Mouse (Mus musculus) ES-Bruce4 (cell line): ENCODE data around the gene Mfap4. TPM values are rescaled to one million over a fixed set of nuclear protein-coding genes. Genes with fewer than 3 reads are reported as not detected.

Experiments used
- H3K27ac ChIP-seq: 2 replicates; pipeline ENCODE4 v1.5.1; 2012; ENCODE audit warnings: low read length, inconsistent platforms; ENCODE audit not compliant: insufficient read depth
- H3K27me3 ChIP-seq: 2 replicates; pipeline ENCODE4 v1.6.1; 2012; ENCODE audit warnings: mild to moderate bottlenecking, low read length, inconsistent platforms; ENCODE audit not compliant: control insufficient read depth, poor library complexity, insufficient read depth, severe bottlenecking
- H3K36me3 ChIP-seq: 2 replicates; pipeline ENCODE4 v1.6.1; 2012; ENCODE audit warnings: inconsistent platforms, mild to moderate bottlenecking, low read length, moderate library complexity; ENCODE audit not compliant: control insufficient read depth, poor library complexity, insufficient read depth, severe bottlenecking
- H3K4me1 ChIP-seq: one replicate; pipeline ENCODE4 v1.8.1; 2011; ENCODE audit warnings: low read length; ENCODE audit not compliant: control insufficient read depth, insufficient read depth
- H3K4me3 ChIP-seq: 2 replicates; pipeline ENCODE4 v1.5.1; 2011; ENCODE audit warnings: low read depth, mild to moderate bottlenecking, low read length
- H3K9ac ChIP-seq: 2 replicates; pipeline ENCODE4 v1.6.1; 2012; ENCODE audit warnings: low read depth, mild to moderate bottlenecking, inconsistent platforms; ENCODE audit not compliant: poor library complexity, severe bottlenecking
- H3K9me3 ChIP-seq: replicated peaks from 2 replicates; pipeline ENCODE4 v1.6.1; 2012; ENCODE audit warnings: mild to moderate bottlenecking, low read length, inconsistent platforms; ENCODE audit not compliant: control insufficient read depth, poor library complexity, insufficient read depth, severe bottlenecking
- CTCF ChIP-seq: IDR thresholded peaks from one replicate; pipeline ENCODE4 v1.8.1; 2011; ENCODE audit warnings: low read depth, low read length
- EP300 ChIP-seq: IDR thresholded peaks from 2 replicates; pipeline ENCODE4 v1.6.1; 2011; ENCODE audit warnings: low read depth, low read length; ENCODE audit not compliant: insufficient read depth
- POLR2A ChIP-seq: IDR thresholded peaks from one replicate; pipeline ENCODE4 v1.8.1; 2011; ENCODE audit warnings: low read length; ENCODE audit not compliant: insufficient read depth
- polyA plus RNA-seq: library from polyadenylated mRNA; stranded (reverse); fragments of >200 nt; gene quantifications from 2 replicates; pipeline ENCODE4 v1.2.4, GENCODE M21; 2011; ENCODE audit warnings: low read depth; ENCODE audit not compliant: missing spikeins, insufficient read depth, insufficient read length

The Mfap4 gene
- polyA plus RNA-seq, 1 experiment: 1.3 TPM

DNA sequence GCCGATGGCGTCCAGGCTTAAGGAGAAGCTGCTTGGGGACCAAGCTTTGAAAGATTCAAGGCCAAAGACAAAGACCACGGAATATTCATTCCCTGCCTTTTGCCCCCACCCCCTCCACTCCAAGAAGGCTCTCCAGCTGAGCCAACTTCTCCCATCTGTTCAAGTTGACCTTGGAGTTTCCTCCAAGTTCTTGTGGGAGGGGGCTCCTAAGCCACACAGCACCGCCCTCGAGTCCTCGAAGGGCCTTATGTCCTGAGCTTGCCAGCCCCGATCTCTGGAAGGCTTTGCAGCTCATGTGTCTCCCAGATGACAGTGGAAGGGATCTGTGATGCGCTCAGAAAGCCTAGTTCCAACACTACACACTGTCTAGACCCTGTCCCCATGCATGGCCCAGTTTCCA lies 37.9 kb upstream of the Mfap4 start:
- Histone ChIP-seq H3K4me1 (peaks cover 3% of the 10 kb centered on the region), H3K9ac (no peak overlapping the region), H3K4me3 (no peak overlapping the region), H3K27ac (no peak overlapping the region), H3K36me3 (no peaks in the 10 kb centered on the region), H3K9me3 (no peaks in the 10 kb centered on the region), H3K27me3 (no peaks in the 10 kb centered on the region)
- no peak for TF ChIP-seq CTCF
- no peak for TF ChIP-seq EP300
- no peak for TF ChIP-seq POLR2A

DNA sequence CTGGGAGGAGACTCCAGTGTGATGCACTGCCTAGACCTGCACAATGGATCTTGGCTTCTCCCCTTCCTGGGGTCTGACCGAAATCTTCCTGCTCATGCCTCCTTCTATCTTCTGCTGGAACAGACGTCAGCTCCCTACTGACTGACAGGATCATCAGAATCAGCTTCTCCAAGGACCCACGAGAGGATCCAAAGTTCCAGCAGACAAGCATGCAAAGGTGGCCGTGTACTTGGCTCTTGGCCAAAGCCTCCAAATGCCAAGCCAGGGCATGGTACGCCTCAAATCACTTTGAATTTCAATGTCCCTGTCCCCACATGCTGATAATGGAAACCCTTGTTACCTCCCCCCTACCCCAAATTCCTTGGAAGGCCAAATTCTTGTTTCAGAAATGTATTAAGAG lies 37.2 kb upstream of the Mfap4 start:
- no peak overlapping the region for H3K27ac ChIP-seq
- no peaks in the 10 kb centered on the region for H3K36me3 ChIP-seq
- no peaks in the 10 kb centered on the region for H3K9me3 ChIP-seq
- H3K4me1 ChIP-seq: peaks cover 3% of the 10 kb centered on the region
- no peak overlapping the region for H3K4me3 ChIP-seq
- TF ChIP-seq CTCF: no peak
- TF ChIP-seq POLR2A: no peak
- TF ChIP-seq EP300: no peak
- H3K27me3 ChIP-seq: no peaks in the 10 kb centered on the region
- H3K9ac ChIP-seq: no peak overlapping the region

DNA sequence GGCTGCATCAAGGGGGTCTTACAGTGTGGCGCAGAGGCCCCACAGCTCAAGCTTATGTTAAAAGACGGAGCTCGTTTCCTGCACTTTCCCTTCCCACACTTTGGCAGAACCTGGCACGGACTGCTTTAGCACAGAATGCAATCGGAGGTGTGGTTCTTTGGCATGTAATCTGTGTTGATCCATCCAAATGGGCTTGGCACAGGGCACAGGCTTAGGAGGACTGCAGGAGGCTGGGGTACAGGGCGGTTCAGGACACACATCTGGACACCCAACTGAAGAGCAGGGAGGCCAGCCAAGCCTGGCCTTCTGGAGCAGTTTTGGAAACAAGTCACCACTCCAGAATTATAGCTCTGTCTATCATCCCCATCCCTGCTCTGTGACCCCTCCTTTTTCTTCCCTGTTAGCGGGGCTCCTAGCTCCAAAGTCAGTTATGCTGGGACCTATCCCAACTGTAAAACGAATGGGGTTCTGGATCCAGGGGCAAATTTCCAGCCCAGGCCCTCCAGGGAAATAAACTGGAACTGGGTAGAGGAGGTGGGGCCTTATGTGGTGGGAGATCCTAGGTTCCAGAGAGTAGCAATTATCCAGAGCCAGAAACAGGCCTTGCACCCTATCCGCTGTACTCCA lies 36.5 kb upstream of the Mfap4 start:
- Histone ChIP-seq H3K9ac (no peak overlapping the region), H3K4me1 (peaks cover 3% of the 10 kb centered on the region), H3K36me3 (no peaks in the 10 kb centered on the region), H3K4me3 (no peak overlapping the region), H3K9me3 (no peaks in the 10 kb centered on the region), H3K27ac (no peak overlapping the region), H3K27me3 (no peaks in the 10 kb centered on the region)
- TF ChIP-seq CTCF: no peak
- TF ChIP-seq EP300: no peak
- TF ChIP-seq POLR2A: no peak

DNA sequence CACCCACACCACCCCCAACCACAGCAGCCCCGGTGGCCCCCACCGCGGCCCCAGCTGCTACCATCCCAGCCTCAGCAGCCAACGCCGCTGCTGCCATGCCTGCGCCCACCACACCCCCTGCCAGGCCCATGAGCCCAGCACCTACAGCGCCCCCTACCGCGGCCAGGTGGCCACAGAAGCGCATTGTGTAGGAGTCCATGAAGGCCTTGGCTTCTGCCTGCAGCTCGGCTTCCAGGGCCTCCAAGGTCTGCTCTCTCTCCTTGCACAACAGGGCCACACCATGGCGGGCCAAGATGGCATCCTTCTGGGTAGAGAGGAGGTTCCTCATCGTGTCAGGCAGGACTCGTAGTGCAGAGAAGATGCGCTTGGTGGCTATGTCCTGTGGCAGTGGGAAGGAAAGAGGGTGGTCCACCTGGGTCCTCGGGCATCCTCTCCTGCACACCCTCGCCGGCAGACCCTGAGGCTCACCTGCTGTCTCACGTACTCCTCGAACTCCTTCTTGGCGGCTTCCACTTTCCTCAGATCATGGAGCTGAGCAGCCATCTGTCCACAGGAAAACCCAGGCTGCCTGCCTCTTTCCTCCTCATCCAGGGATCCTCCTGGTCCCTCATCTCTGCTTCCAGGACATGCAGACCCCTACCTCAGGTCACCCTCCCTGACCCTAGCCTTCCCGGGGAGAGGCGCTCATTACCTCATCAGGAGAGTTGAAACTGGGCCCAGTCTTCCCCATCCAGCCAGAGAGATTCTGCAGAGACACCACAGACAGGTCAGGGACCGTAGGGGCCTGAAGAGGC lies 35.5 kb upstream of the Mfap4 start:
- Histone ChIP-seq H3K27me3 (no peaks in the 10 kb centered on the region), H3K4me1 (peaks cover 3% of the 10 kb centered on the region), H3K36me3 (no peaks in the 10 kb centered on the region), H3K9me3 (no peaks in the 10 kb centered on the region), H3K9ac (no peak overlapping the region), H3K4me3 (no peak overlapping the region), H3K27ac (no peak overlapping the region)
- no peak for TF ChIP-seq EP300
- no peak for TF ChIP-seq POLR2A
- TF ChIP-seq CTCF: peak; percentile 69

DNA sequence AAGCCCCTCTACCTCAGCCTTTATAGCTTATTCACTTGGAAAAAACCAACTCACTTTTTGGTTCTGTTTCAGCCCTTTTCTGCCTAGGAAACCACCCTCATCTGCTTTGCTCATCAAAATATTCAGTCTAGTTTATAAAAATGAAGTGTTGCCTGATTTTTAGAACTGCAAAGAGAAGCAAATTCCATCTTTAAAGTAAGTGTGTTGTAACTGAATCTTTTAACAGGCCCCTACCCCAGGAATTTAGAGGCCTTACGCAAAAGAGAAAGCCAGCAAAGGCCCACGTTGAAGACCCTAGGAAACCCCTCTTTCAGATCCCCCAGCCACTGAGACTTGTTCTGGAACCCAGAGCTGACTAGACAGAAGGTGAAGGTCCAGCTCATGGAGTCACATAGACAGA lies 21.2 kb upstream of the Mfap4 start:
- no peak overlapping the region for H3K4me3 ChIP-seq
- no peaks in the 10 kb centered on the region; the same call in 1 of the 2 replicates for H3K9me3 ChIP-seq
- no peaks in the 10 kb centered on the region for H3K36me3 ChIP-seq
- no peaks in the 10 kb centered on the region for H3K4me1 ChIP-seq
- H3K27ac ChIP-seq: no peak overlapping the region
- no peak for TF ChIP-seq EP300
- no peak for TF ChIP-seq POLR2A
- no peak for TF ChIP-seq CTCF
- H3K27me3 ChIP-seq: no peaks in the 10 kb centered on the region
- H3K9ac ChIP-seq: no peak overlapping the region

DNA sequence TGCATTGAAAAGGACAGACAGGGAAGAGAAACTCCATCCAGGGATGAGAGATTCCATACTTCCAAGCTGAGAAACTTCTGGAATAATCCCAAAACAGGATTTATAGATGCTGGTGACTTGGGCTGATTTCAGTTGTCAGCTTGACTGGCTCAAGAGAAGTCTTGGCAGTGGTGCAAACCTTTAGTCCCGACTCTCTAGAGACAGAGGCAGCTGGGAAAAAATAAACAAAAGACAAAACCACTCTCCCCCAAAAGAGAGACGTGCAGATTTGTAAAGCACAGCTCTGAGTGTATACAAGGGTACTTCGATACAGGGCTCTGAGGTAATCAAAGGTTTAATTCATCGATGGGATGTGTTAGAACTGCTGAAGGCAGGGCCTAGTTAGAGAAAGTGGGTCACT lies 19.8 kb upstream of the Mfap4 start:
- TF ChIP-seq EP300: no peak
- no peak for TF ChIP-seq CTCF
- TF ChIP-seq POLR2A: no peak
- Histone ChIP-seq H3K4me3 (no peak overlapping the region), H3K27me3 (no peaks in the 10 kb centered on the region), H3K9ac (no peak overlapping the region), H3K9me3 (no peaks in the 10 kb centered on the region; the same call in 1 of the 2 replicates), H3K4me1 (no peaks in the 10 kb centered on the region), H3K36me3 (no peaks in the 10 kb centered on the region), H3K27ac (no peak overlapping the region)
